Mouse (Mus musculus): Measurements from ENCODE around the gene Tubb5. TPM values are rescaled to one million over a fixed set of nuclear protein-coding genes. Genes with fewer than 3 reads are reported as not detected.

The Tubb5 gene
- polyA plus RNA-seq, 1 experiment from 2014 or later = 1,654 TPM

DNA sequence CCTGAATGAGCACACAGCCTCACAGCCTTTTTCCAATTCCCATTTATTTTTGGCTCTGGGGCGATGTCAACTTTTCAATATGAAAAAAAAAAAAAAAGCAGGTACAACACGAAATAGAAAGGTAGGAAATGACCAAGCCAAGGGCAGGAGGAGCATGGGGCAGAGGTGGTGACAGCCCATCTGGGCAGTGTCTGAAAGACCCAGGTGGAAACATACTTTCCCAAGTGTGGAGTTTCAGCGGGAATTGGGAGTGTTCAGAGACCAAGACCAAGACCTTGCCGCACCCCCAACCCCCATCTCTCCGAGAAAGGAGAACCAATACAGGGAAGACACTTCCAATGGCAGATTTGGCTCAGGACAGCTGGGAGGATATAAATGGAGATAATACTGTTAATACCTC, 4.2 kb downstream of the Tubb5 start:
- Histone ChIP-seq H3K4me3 (peak overlapping the region; percentile 70), H3K27me3 (replicated peaks; ENCODE audit: low read depth, poor library complexity, severe bottlenecking) (no peaks in the 10 kb centered on the region), H3K9me3 (no peaks in the 10 kb centered on the region), H3K27ac (replicated peaks) (no peak overlapping the region), H3K36me3 (replicated peaks) (peaks cover 77% of the 10 kb centered on the region), H3K4me1 (peaks cover 37% of the 10 kb centered on the region)
- DNase-seq (ENCODE audit: low spot score) = no peak
- 59% methylated on average over 5 of the region's 5 CpGs for WGBS

DNA sequence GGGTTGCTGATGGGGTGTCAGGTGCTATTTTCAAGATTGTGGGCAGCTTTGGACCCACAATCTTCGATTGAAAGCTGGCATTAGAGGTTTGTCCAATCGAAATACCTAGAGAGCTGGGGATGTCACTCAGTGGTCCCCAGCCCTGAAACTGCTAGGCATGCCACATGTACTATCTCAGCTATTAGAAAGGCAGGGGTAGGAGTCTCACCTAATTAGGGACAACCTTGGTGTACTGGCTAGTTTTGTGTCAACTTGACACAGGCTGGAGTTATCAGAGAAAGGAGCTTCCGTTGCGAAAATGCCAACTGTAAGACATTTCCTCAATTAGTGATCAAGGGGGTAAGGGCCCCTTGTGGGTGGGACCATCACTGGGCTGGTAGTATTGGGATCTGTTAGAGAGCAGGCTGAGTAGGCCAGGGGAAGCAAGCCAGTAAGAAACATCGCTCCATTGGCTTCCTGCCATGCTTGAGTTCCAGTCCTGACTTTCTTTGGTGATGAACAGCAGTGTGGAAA, 4.8 kb downstream of the Tubb5 start:
- no peak overlapping the region for H3K27ac ChIP-seq (replicated peaks)
- H3K9me3 ChIP-seq = no peaks in the 10 kb centered on the region
- peaks cover 80% of the 10 kb centered on the region for H3K36me3 ChIP-seq (replicated peaks)
- 26% methylated on average over 5 of the region's 5 CpGs for WGBS
- H3K4me1 ChIP-seq = peaks cover 37% of the 10 kb centered on the region
- DNase-seq (ENCODE audit: low spot score) = no peak
- H3K4me3 ChIP-seq = peak overlapping the region; percentile 70; the same call in 1 of the 2 replicates
- no peaks in the 10 kb centered on the region for H3K27me3 ChIP-seq (replicated peaks; ENCODE audit: low read depth, poor library complexity, severe bottlenecking)

GRCm38 (mm10) chr17:35832400-35833238, 5.5 kb downstream of the Tubb5 start:
- Histone ChIP-seq H3K9me3 (no peaks in the 10 kb centered on the region), H3K27ac (replicated peaks) (no peak overlapping the region), H3K4me1 (peaks cover 37% of the 10 kb centered on the region), H3K36me3 (replicated peaks) (peaks cover 87% of the 10 kb centered on the region), H3K27me3 (replicated peaks; ENCODE audit: low read depth, poor library complexity, severe bottlenecking) (no peaks in the 10 kb centered on the region), H3K4me3 (peak overlapping the region; percentile 70; the same call in 1 of the 2 replicates)
- WGBS = 71% methylated on average over 8 of the region's 8 CpGs
- no peak for DNase-seq (ENCODE audit: low spot score)

DNA sequence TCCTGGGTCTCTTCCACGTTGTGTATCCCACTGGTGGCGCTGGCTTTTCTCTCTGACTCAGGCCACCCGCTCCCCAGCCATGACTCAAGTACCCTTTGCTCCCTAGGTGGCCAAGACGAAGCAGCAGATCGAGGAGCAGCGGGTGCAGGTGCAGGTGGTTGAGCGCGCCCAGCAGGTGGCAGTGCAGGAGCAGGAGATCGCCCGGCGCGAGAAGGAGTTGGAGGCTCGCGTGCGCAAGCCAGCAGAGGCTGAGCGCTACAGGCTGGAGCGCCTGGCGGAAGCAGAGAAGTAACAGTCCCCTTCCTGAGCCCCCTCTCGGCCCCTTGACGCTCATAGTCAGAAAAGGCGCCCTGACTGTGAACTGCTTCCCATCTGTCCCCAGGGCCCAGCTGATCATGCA, 8.4 kb downstream of the Tubb5 start:
- WGBS = 3% methylated on average over 21 of the region's 21 CpGs
- Histone ChIP-seq H3K9me3 (no peaks in the 10 kb centered on the region), H3K27me3 (replicated peaks; ENCODE audit: low read depth, poor library complexity, severe bottlenecking) (no peaks in the 10 kb centered on the region), H3K4me3 (peak overlapping the region; percentile 38), H3K27ac (replicated peaks) (peak overlapping the region; percentile 35; the same call in 1 of the 2 replicates), H3K4me1 (peaks cover 23% of the 10 kb centered on the region), H3K36me3 (replicated peaks) (peaks cover 90% of the 10 kb centered on the region)
- peak; percentile 91 for DNase-seq (ENCODE audit: low spot score)

GRCm38 (mm10) chr17:35825109-35825850, 12.8 kb downstream of the Tubb5 start:
- no peak overlapping the region for H3K27ac ChIP-seq (replicated peaks)
- peaks cover 49% of the 10 kb centered on the region for H3K4me1 ChIP-seq
- 93% methylated on average over 13 of the region's 13 CpGs for WGBS
- H3K36me3 ChIP-seq (replicated peaks) = peaks cover 51% of the 10 kb centered on the region
- H3K9me3 ChIP-seq = no peaks in the 10 kb centered on the region
- H3K27me3 ChIP-seq (replicated peaks; ENCODE audit: low read depth, poor library complexity, severe bottlenecking) = peaks cover 20% of the 10 kb centered on the region
- no peak for DNase-seq (ENCODE audit: low spot score)
- peak overlapping the region; percentile 5; the same call in 1 of the 2 replicates for H3K4me3 ChIP-seq

GRCm38 (mm10) chr17:35824402-35824801, 13.7 kb downstream of the Tubb5 start:
- peaks cover 40% of the 10 kb centered on the region for H3K4me1 ChIP-seq
- H3K36me3 ChIP-seq (replicated peaks) = peaks cover 44% of the 10 kb centered on the region
- WGBS = 52% methylated on average over 7 of the region's 7 CpGs
- DNase-seq (ENCODE audit: low spot score) = peak; percentile 41
- H3K27ac ChIP-seq (replicated peaks) = peak overlapping the region; percentile 92; the same call in 1 of the 2 replicates
- peak overlapping the region; percentile 83 for H3K4me3 ChIP-seq
- no peaks in the 10 kb centered on the region for H3K9me3 ChIP-seq
- H3K27me3 ChIP-seq (replicated peaks; ENCODE audit: low read depth, poor library complexity, severe bottlenecking) = peaks cover 29% of the 10 kb centered on the region

DNA sequence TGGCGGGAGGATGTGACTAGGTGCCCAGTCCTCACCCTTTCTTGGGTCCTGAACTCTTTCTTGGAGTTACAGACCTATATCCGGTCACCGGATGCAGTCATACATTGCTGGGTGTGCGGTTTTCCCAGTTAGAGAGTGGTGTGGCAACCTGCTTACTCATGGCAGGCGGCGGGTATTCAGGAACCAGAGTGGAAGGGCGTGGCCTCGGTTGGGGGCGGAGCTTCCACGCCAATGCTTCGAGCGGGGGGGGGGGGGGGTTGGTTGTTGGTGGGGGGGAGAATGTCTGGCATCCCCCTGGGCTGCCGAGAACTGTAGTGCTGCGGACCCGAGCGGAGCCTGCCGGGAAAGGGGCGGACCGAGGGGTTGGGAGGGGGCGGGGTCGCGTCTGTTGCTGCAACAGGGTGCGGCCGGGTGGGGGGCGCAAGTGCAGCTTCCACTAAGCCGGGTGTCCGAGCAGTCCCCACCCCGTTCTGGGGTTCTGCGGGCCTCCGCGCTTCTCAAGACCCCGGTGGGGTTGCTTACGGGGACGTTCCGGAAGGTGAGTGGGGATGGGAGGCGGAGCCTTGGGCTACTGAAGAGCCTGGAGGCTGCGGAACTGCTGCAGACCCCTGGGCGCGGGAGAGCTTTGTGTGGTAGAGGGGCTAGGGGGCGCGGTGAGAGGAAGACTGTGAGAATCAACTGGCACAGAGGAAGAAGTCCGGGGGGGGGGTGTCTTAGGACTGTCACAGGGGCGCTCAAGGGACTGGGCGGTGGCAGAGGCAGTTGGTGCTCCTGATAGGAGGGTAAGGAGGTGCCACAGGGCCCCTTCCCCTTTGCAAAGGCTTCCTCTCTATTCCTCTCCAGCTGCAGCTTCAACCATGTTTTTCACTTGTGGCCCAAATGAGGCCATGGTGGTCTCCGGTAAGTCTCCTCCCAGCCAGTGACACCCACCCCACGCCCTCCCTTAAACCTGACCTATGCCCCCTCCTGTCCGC, 14.9 kb downstream of the Tubb5 start, which contains the start of gene Flot1:
Gene Flot1 (plus strand): TSS at position 267 of the 974 bp plus-strand sequence.
- Histone ChIP-seq H3K27ac (replicated peaks) (peak within 1 kb of the TSS; percentile 92), H3K4me3 (peak within 1 kb of the TSS; percentile 83), H3K36me3 (replicated peaks) (peaks cover 41% of the 10 kb centered on the region), H3K27me3 (replicated peaks; ENCODE audit: low read depth, poor library complexity, severe bottlenecking) (peaks cover 33% of the 10 kb centered on the region), H3K4me1 (peaks cover 40% of the 10 kb centered on the region), H3K9me3 (no peaks in the 10 kb centered on the region)
- DNase-seq (ENCODE audit: low spot score) = peak; percentile 94
- WGBS = under 1% methylated on average over 47 of the region's 47 CpGs

DNA sequence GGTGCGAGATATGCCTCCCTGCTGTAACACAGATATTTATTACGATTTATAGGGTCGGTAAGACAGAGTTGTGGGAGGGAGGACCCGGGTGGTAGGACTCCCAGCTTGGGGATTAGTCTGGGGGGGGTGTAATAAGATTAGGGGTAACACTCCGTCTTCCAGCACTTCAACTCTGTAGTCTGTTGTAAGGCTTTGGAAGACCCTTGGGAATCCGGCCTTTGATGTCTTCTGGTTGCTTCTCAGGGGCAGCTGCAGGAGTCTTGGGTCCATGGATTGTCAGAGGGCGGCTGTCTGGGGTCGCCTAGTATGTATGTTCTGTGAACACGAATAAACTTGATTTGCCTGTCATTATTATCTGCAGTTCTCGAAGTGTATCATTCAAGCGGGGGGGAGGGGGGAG, 15.5 kb downstream of the Tubb5 start:
- H3K4me3 ChIP-seq = peak overlapping the region; percentile 83
- WGBS = 3% methylated on average over 11 of the region's 11 CpGs
- H3K27ac ChIP-seq (replicated peaks) = peak overlapping the region; percentile 92
- DNase-seq (ENCODE audit: low spot score) = no peak
- H3K4me1 ChIP-seq = peaks cover 42% of the 10 kb centered on the region
- peaks cover 34% of the 10 kb centered on the region for H3K36me3 ChIP-seq (replicated peaks)
- no peaks in the 10 kb centered on the region for H3K9me3 ChIP-seq
- peaks cover 33% of the 10 kb centered on the region for H3K27me3 ChIP-seq (replicated peaks; ENCODE audit: low read depth, poor library complexity, severe bottlenecking)

GRCm38 (mm10) chr17:35821439-35822430, 16.4 kb downstream of the Tubb5 start, which contains the start of gene Ier3:
Gene Ier3 (plus strand): TSS chr17:35821684.
- Histone ChIP-seq H3K4me1 (peaks cover 50% of the 10 kb centered on the region), H3K27ac (replicated peaks) (peak within 1 kb of the TSS; percentile 92), H3K9me3 (no peaks in the 10 kb centered on the region), H3K4me3 (peak within 1 kb of the TSS; percentile 83), H3K27me3 (replicated peaks; ENCODE audit: low read depth, poor library complexity, severe bottlenecking) (peaks cover 33% of the 10 kb centered on the region), H3K36me3 (replicated peaks) (peaks cover 26% of the 10 kb centered on the region)
- peak; percentile 87 for DNase-seq (ENCODE audit: low spot score)
- under 1% methylated on average over 62 of the region's 62 CpGs for WGBS

- no peak overlapping the region for H3K4me3 ChIP-seq
- no peak overlapping the region for H3K27ac ChIP-seq (replicated peaks)
- 79% methylated on average over 5 of the region's 5 CpGs for WGBS
- H3K9me3 ChIP-seq = no peaks in the 10 kb centered on the region
- H3K36me3 ChIP-seq (replicated peaks) = peaks cover 10% of the 10 kb centered on the region
- peaks cover 33% of the 10 kb centered on the region for H3K27me3 ChIP-seq (replicated peaks; ENCODE audit: low read depth, poor library complexity, severe bottlenecking)
- H3K4me1 ChIP-seq = peaks cover 56% of the 10 kb centered on the region
- no peak for DNase-seq (ENCODE audit: low spot score)
Observed at GRCm38 (mm10) chr17:35820111-35820510, 18.0 kb downstream of the Tubb5 start.

- peak; percentile 68 for DNase-seq (ENCODE audit: low spot score)
- Histone ChIP-seq H3K4me3 (peak overlapping the region; percentile 37; the same call in 1 of the 2 replicates), H3K4me1 (peaks cover 47% of the 10 kb centered on the region), H3K27me3 (replicated peaks; ENCODE audit: low read depth, poor library complexity, severe bottlenecking) (peaks cover 30% of the 10 kb centered on the region), H3K36me3 (replicated peaks) (no peaks in the 10 kb centered on the region), H3K9me3 (no peaks in the 10 kb centered on the region), H3K27ac (replicated peaks) (peak overlapping the region; percentile 66)
- WGBS = 31% methylated on average over 10 of the region's 10 CpGs
Observed at GRCm38 (mm10) chr17:35817226-35817625, 20.9 kb downstream of the Tubb5 start.

Measured in embryonic facial prominence, embryonic 10.5 days (tissue).